9 mouse cellular contexts compared by ENCODE assay signal in genomic region chr9:112207767-112208166, GRCm38 (mm10). TPM values are rescaled to one million over a fixed set of nuclear protein-coding genes. Genes with fewer than 3 reads are reported as not detected.
DNase-seq lines count a peak whose midpoint lies in the region; ATAC-seq and TF ChIP-seq lines count a peak whose summit lies in the region.
"Had no signal": no experiment of that assay in that cellular context is flagged by ENCODE, and none has a peak within 500 bp of the region (broad histone marks: within the 10 kb centered on the region; RNA-seq: fewer than 3 reads in every experiment).

No protein-coding gene starts in this region.

- no peak for TF ChIP-seq EP300 in lung, postnatal 0 days (IDR thresholded peaks at IDR 0.05)

- no peak for TF ChIP-seq CTCF in lung, postnatal 0 days (IDR thresholded peaks at IDR 0.05)

- H3K9me3 ChIP-seq in intestine, embryonic 15.5 days = no peaks in the 10 kb centered on the region
- no peaks in the 10 kb centered on the region for H3K9me3 ChIP-seq in lung, postnatal 0 days (ENCODE audit: low read length)

- H3K27ac ChIP-seq in intestine, embryonic 15.5 days = no peak overlapping the region
- H3K27ac ChIP-seq in lung, postnatal 0 days (ENCODE audit: low read length) = no peak overlapping the region

- H3K9ac ChIP-seq in intestine, embryonic 15.5 days = no peak overlapping the region
- H3K9ac ChIP-seq in lung, postnatal 0 days (replicated peaks; ENCODE audit: low read depth) = no peak overlapping the region

- no peaks in the 10 kb centered on the region for H3K36me3 ChIP-seq in intestine, embryonic 15.5 days
- no peaks in the 10 kb centered on the region for H3K36me3 ChIP-seq in lung, postnatal 0 days (ENCODE audit: insufficient read depth, low read length)
- H3K36me3 ChIP-seq: G1E had no signal

- ATAC-seq in intestine, embryonic 15.5 days = peak; percentile 67
- ATAC-seq in lung, postnatal 0 days = peak; percentile 32

- H3K27me3 ChIP-seq in intestine, embryonic 15.5 days (replicated peaks) = no peaks in the 10 kb centered on the region
- no peaks in the 10 kb centered on the region for H3K27me3 ChIP-seq in lung, postnatal 0 days (replicated peaks; ENCODE audit: insufficient read depth, low read length)

- no peak overlapping the region for H3K4me2 ChIP-seq in intestine, embryonic 15.5 days (replicated peaks)
- no peak overlapping the region for H3K4me2 ChIP-seq in lung, postnatal 0 days (replicated peaks; ENCODE audit: low read depth, low read length)

- peaks cover 3% of the 10 kb centered on the region; the same call in 1 of the 2 replicates for H3K4me1 ChIP-seq in intestine, embryonic 15.5 days (replicated peaks)
- no peaks in the 10 kb centered on the region for H3K4me1 ChIP-seq in lung, postnatal 0 days (ENCODE audit: insufficient read depth, low read depth, low read length)

- WGBS in intestine, embryonic 15.5 days = 29% methylated on average over 4 of the region's 4 CpGs
- WGBS in lung, postnatal 0 days = 29% methylated on average over 4 of the region's 4 CpGs

- no peak overlapping the region for H3K4me3 ChIP-seq in intestine, embryonic 15.5 days (replicated peaks)
- H3K4me3 ChIP-seq in lung, postnatal 0 days (ENCODE audit: low read depth, low read length) = no peak overlapping the region

- peak; percentile 94 for DNase-seq in heart, adult 11 months
- no peak for DNase-seq in heart, postnatal 25 days (ENCODE audit: low spot score)
- DNase-seq in brain, adult 2 months (ENCODE audit: low read depth, low spot score) = peak; percentile 91
- peak; percentile 70 to 91 for DNase-seq in frontal cortex, postnatal 10 days (ENCODE audit: low spot score in 2 of 2)
- DNase-seq in lung, postnatal 0 days (ENCODE audit: low spot score) = peak; percentile 26
- DNase-seq in retina, embryonic 14.5 days (ENCODE audit: low spot score) = peak; percentile 65
- peak; percentile 87 for DNase-seq in thymus, postnatal 4 days

- intact Hi-C loops in heart, postnatal 25 days (cut with DNase I) = no loop called here

RNA-seq across cellular contexts. Expression of gene Arpp21, which starts 28.0 kb away (rescaled TPM):
- total RNA-seq in heart, postnatal 25 days (2021) = 1 to 10 TPM; 1.6 to 2.1 TPM
- 0.70 and 1.1 TPM in 2 replicates for polyA plus RNA-seq in intestine, embryonic 15.5 days (2015; fragmentation: Nextera tagmentation; extraction: Ambion mirVana)
- 0.07 TPM in 1 of 2 replicates, not detected in the other for polyA plus RNA-seq in lung, postnatal 0 days (2015; fragmentation: Nextera tagmentation; extraction: Ambion mirVana)
- polyA plus RNA-seq: G1E had no signal
